In genomic region chr5:110420201-110420600, GRCm38 (mm10) we compare ENCODE assay signal across 14 mouse cellular contexts.
"Had no signal": no experiment of that assay in that cellular context is flagged by ENCODE, and none has a peak within 500 bp of the region (broad histone marks: within the 10 kb centered on the region; RNA-seq: fewer than 3 reads in every experiment).

No protein-coding gene starts in this region.

- H3K4me3 ChIP-seq: limb, embryonic 12.5 days; liver, embryonic 13.5 days; lung, embryonic 15.5 days; megakaryocyte, embryonic 14.5 days; midbrain, embryonic 12.5 days; stomach, embryonic 15.5 days had no signal

- H3K27ac ChIP-seq: limb, embryonic 12.5 days; liver, embryonic 13.5 days; lung, embryonic 15.5 days; midbrain, embryonic 12.5 days; stomach, embryonic 15.5 days had no signal

- DNase-seq: kidney, adult 9 months; kidney, postnatal 10 days; kidney, postnatal 4 days; liver; liver, embryonic 13.5 days; liver, postnatal 0 days; lung, postnatal 14 days; right cerebral cortex, postnatal 14 days; thymus, postnatal 4 days had no signal

- H3K4me1 ChIP-seq: lung, embryonic 15.5 days; stomach, embryonic 15.5 days had no signal

- H3K27me3 ChIP-seq: limb, embryonic 12.5 days; liver, embryonic 13.5 days; lung, embryonic 15.5 days; megakaryocyte, embryonic 14.5 days; stomach, embryonic 15.5 days had no signal
